Comparison of ENCODE assay signal across 10 mouse cellular contexts in genomic region chr1:19899426-19899825, GRCm38 (mm10).
"Had no signal": no experiment of that assay in that cellular context is flagged by ENCODE, and none has a peak within 500 bp of the region (broad histone marks: within the 10 kb centered on the region; RNA-seq: fewer than 3 reads in every experiment).

No protein-coding gene starts in this region.

- ATAC-seq: inflammation-experienced regulatory T-cells, adult 6 months; intestine, postnatal 0 days had no signal

- H3K27me3 ChIP-seq: limb, embryonic 13.5 days had no signal

- H3K27ac ChIP-seq: limb, embryonic 13.5 days; liver, embryonic 14.5 days had no signal

- H3K9me3 ChIP-seq: limb, embryonic 13.5 days had no signal

- H3K4me1 ChIP-seq: limb, embryonic 13.5 days had no signal

- DNase-seq: kidney, adult 8-10 months; kidney, postnatal 14 days; left cerebral cortex, postnatal 4 days; lung, adult 18-20 months; right cerebral cortex, postnatal 14 days; thymus, postnatal 4 days had no signal

- H3K4me2 ChIP-seq: limb, embryonic 13.5 days had no signal

- H3K9ac ChIP-seq: limb, embryonic 13.5 days; liver, embryonic 14.5 days had no signal

- H3K36me3 ChIP-seq: limb, embryonic 13.5 days had no signal

- H3K4me3 ChIP-seq: limb, embryonic 13.5 days had no signal
